Mouse (Mus musculus) erythroblast, embryonic 14.5 days (primary cell): ENCODE measurements around the gene Arsa.

Source experiments
- GATA1 ChIP-seq: IDR thresholded peaks from 2 replicates; pipeline ENCODE4 v1.6.1; 2012; ENCODE audit warnings: low read length, inconsistent platforms, mixed read lengths
- TAL1 ChIP-seq: IDR thresholded peaks from 3 replicates; pipeline ENCODE4 v1.6.1; 2012; ENCODE audit warnings: low read length, inconsistent platforms, mixed read lengths

- TF ChIP-seq GATA1 (no peak), TAL1 (no peak)
These were observed 41.3 kb downstream of the Arsa start for GRCm38 (mm10) chr15:89435878-89436277.
